Mouse (Mus musculus): ENCODE results near the gene AI464131. TPM values are rescaled to one million over a fixed set of nuclear protein-coding genes. Genes with fewer than 3 reads are reported as not detected.
"Not testable (repeated sequence)": the region's sequence is repeated elsewhere in the genome, so short reads cannot be mapped to it uniquely, and the experiment has no call there.

The AI464131 gene
- polyA plus RNA-seq, 1 experiment from 2014 or later: 13.7 TPM

- peak; percentile 98 for ATAC-seq (ENCODE audit: low read depth)
- under 1% methylated on average over 56 of the region's 70 CpGs for WGBS
These were observed 38.3 kb downstream of the AI464131 start, which contains the start of the genes Kif24 and Nudt2 for GRCm38 (mm10) chr4:41464345-41465286. Kif24 (minus strand) TSS chr4:41464887. Nudt2 (plus strand) TSS chr4:41465151.

GRCm38 (mm10) chr4:41463051-41463738 lies 39.7 kb downstream of the AI464131 start:
- not testable (repeated sequence) for DNase-seq (ENCODE audit: low spot score); H3K27me3 ChIP-seq (replicated peaks; ENCODE audit: control insufficient read depth, insufficient read depth, low read length); ATAC-seq (ENCODE audit: low read depth); H3K4me1 ChIP-seq (ENCODE audit: control insufficient read depth, insufficient read depth, low read length); H3K27ac ChIP-seq (replicated peaks; ENCODE audit: low read depth, low read length); H3K9me3 ChIP-seq (ENCODE audit: control insufficient read depth, low read length); H3K9ac ChIP-seq (ENCODE audit: low read depth, low read length); H3K36me3 ChIP-seq (ENCODE audit: control insufficient read depth, insufficient read depth, low read length)
- H3K4me3 ChIP-seq (ENCODE audit: low read depth, low read length): peak overlapping the region; percentile 67
- H3K4me2 ChIP-seq (ENCODE audit: low read depth, low read length): peak overlapping the region; percentile 77
- WGBS: 63% methylated on average over 3 of the region's 3 CpGs

More at GRCm38 (mm10) chr4:41464345-41465286, 38.3 kb downstream of the AI464131 start, which contains the start of the genes Kif24 and Nudt2:
- Histone ChIP-seq H3K9ac (ENCODE audit: low read depth, low read length) (peak within 1 kb of the TSS; percentile 78), H3K9me3 (ENCODE audit: control insufficient read depth, low read length) (no peaks in the 10 kb centered on the region), H3K36me3 (ENCODE audit: control insufficient read depth, insufficient read depth, low read length) (0 out of 2 replicates have a peak, but pooled peaks cover 4% of the 10 kb centered on the region), H3K4me1 (ENCODE audit: control insufficient read depth, insufficient read depth, low read length) (peaks cover 10% of the 10 kb centered on the region; the same call in 1 of the 2 replicates), H3K4me2 (ENCODE audit: low read depth, low read length) (peak within 1 kb of the TSS; percentile 77), H3K4me3 (ENCODE audit: low read depth, low read length) (peak within 1 kb of the TSS; percentile 67), H3K27ac (replicated peaks; ENCODE audit: low read depth, low read length) (peak within 1 kb of the TSS; percentile 76), H3K27me3 (replicated peaks; ENCODE audit: control insufficient read depth, insufficient read depth, low read length) (no peaks in the 10 kb centered on the region)
- DNase-seq (ENCODE audit: low spot score): peak; percentile 100

- Histone ChIP-seq H3K36me3 (ENCODE audit: control insufficient read depth, insufficient read depth, low read length) (0 out of 2 replicates have a peak, but pooled peaks cover 4% of the 10 kb centered on the region), H3K9ac (ENCODE audit: low read depth, low read length) (no peak overlapping the region), H3K4me1 (ENCODE audit: control insufficient read depth, insufficient read depth, low read length) (peaks cover 10% of the 10 kb centered on the region; the same call in 1 of the 2 replicates), H3K27me3 (replicated peaks; ENCODE audit: control insufficient read depth, insufficient read depth, low read length) (no peaks in the 10 kb centered on the region), H3K9me3 (ENCODE audit: control insufficient read depth, low read length) (no peaks in the 10 kb centered on the region), H3K4me2 (ENCODE audit: low read depth, low read length) (no peak overlapping the region), H3K27ac (replicated peaks; ENCODE audit: low read depth, low read length) (no peak overlapping the region), H3K4me3 (ENCODE audit: low read depth, low read length) (no peak overlapping the region)
- 93% methylated on average over 1 of the region's 1 CpGs for WGBS
- DNase-seq (ENCODE audit: low spot score): peak; percentile 32
- no peak for ATAC-seq (ENCODE audit: low read depth)
These were observed 42.2 kb downstream of the AI464131 start for GRCm38 (mm10) chr4:41460690-41461089.

- ATAC-seq (ENCODE audit: low read depth) (no peak), DNase-seq (ENCODE audit: low spot score) (no peak)
- no peaks in the 10 kb centered on the region for H3K9me3 ChIP-seq (ENCODE audit: control insufficient read depth, low read length)
- H3K4me1 ChIP-seq (ENCODE audit: control insufficient read depth, insufficient read depth, low read length): no peaks in the 10 kb centered on the region
- no peak overlapping the region for H3K4me3 ChIP-seq (ENCODE audit: low read depth, low read length)
- WGBS: 98% methylated on average over 2 of the region's 3 CpGs
- H3K36me3 ChIP-seq (ENCODE audit: control insufficient read depth, insufficient read depth, low read length): peaks cover 8% of the 10 kb centered on the region; the same call in 1 of the 2 replicates
- H3K27ac ChIP-seq (replicated peaks; ENCODE audit: low read depth, low read length): no peak overlapping the region
- H3K4me2 ChIP-seq (ENCODE audit: low read depth, low read length): no peak overlapping the region
- H3K27me3 ChIP-seq (replicated peaks; ENCODE audit: control insufficient read depth, insufficient read depth, low read length): no peaks in the 10 kb centered on the region
- H3K9ac ChIP-seq (ENCODE audit: low read depth, low read length): no peak overlapping the region
These were observed 55.3 kb downstream of the AI464131 start for GRCm38 (mm10) chr4:41447595-41447994.

Other genes starting within 250 kb of the AI464131 start
- gene Ubap2, start 227.9 kb downstream of the AI464131 start, polyA plus RNA-seq (2014; fragmentation: Nextera tagmentation; extraction: Ambion mirVana): 62.4 and 62.7 TPM in 2 replicates
- 50.8 and 51.7 TPM in 2 replicates for gene Dcaf12, start 188.2 kb downstream of the AI464131 start, polyA plus RNA-seq (2014; fragmentation: Nextera tagmentation; extraction: Ambion mirVana)
- 44.8 and 46.6 TPM in 2 replicates for gene Ubap1, start 154.1 kb downstream of the AI464131 start, polyA plus RNA-seq (2014; fragmentation: Nextera tagmentation; extraction: Ambion mirVana)
- 5.7 and 6.3 TPM in 2 replicates for gene Kif24, start 38.2 kb downstream of the AI464131 start, polyA plus RNA-seq (2014; fragmentation: Nextera tagmentation; extraction: Ambion mirVana)
- 49.0 and 50.7 TPM in 2 replicates for gene Nudt2, start 37.9 kb downstream of the AI464131 start, polyA plus RNA-seq (2014; fragmentation: Nextera tagmentation; extraction: Ambion mirVana)
- gene 1110017D15Rik, start 14.3 kb upstream of the AI464131 start, polyA plus RNA-seq (2014; fragmentation: Nextera tagmentation; extraction: Ambion mirVana): 6.0 and 16.3 TPM in 2 replicates
- 4.0 and 4.1 TPM in 2 replicates for gene Fam219a, start 66.5 kb upstream of the AI464131 start, polyA plus RNA-seq (2014; fragmentation: Nextera tagmentation; extraction: Ambion mirVana)
- 1.6 and 3.7 TPM in 2 replicates for gene Dnaic1, start 66.7 kb upstream of the AI464131 start, polyA plus RNA-seq (2014; fragmentation: Nextera tagmentation; extraction: Ambion mirVana)
- 22.7 and 26.0 TPM in 2 replicates for gene Enho, start 137.2 kb upstream of the AI464131 start, polyA plus RNA-seq (2014; fragmentation: Nextera tagmentation; extraction: Ambion mirVana)
- gene Cntfr, start 194.0 kb upstream of the AI464131 start, polyA plus RNA-seq (2014; fragmentation: Nextera tagmentation; extraction: Ambion mirVana): 12.8 and 13.0 TPM in 2 replicates
- 317 and 362 TPM in 2 replicates for gene Il11ra1, start 196.9 kb upstream of the AI464131 start, polyA plus RNA-seq (2014; fragmentation: Nextera tagmentation; extraction: Ambion mirVana)
- 67.4 and 68.7 TPM in 2 replicates for gene Rpp25l, start 210.5 kb upstream of the AI464131 start, polyA plus RNA-seq (2014; fragmentation: Nextera tagmentation; extraction: Ambion mirVana)
- 112 and 117 TPM in 2 replicates for gene Dctn3, start 220.1 kb upstream of the AI464131 start, polyA plus RNA-seq (2014; fragmentation: Nextera tagmentation; extraction: Ambion mirVana)
- 0.12 and 0.15 TPM in 2 replicates for gene Arid3c, start 228.1 kb upstream of the AI464131 start, polyA plus RNA-seq (2014; fragmentation: Nextera tagmentation; extraction: Ambion mirVana)

All from embryonic facial prominence, embryonic 14.5 days (tissue).